Mouse (Mus musculus): Measurements from ENCODE around the gene Plpp2.

GRCm38 (mm10) chr10:79526661-79527452 lies 6.7 kb downstream of the Plpp2 start:
- no peak for TF ChIP-seq CTCF (IDR thresholded peaks at IDR 0.05; ENCODE audit: extremely low read depth, insufficient read depth, low read length)
- TF ChIP-seq POLR2A (IDR thresholded peaks at IDR 0.05; ENCODE audit: extremely low read depth, insufficient read depth, low read length): no peak
